Mouse (Mus musculus) liver, embryonic 12.5 days (tissue): ENCODE data around the gene Zfp655. TPM values are rescaled to one million over a fixed set of nuclear protein-coding genes. Genes with fewer than 3 reads are reported as not detected.
"Not testable (repeated sequence)": the region's sequence is repeated elsewhere in the genome, so short reads cannot be mapped to it uniquely, and the experiment has no call there.

Source experiments
- ATAC-seq: fragments of 200-750 bp; cut with Nextera tagmentation; 2 replicates; pipeline ENCODE4 v1.8.0; 2017; ENCODE audit warnings: moderate number of reproducible peaks, mild to moderate bottlenecking, moderate library complexity
- H3K27ac ChIP-seq: fragments of 300-500 bp; sonication (generic); 2 replicates; pipeline ENCODE4 v1.5.1; 2016; ENCODE audit warnings: mild to moderate bottlenecking
- H3K27me3 ChIP-seq: fragments of 300-500 bp; sonication (generic); replicated peaks from 2 replicates; pipeline ENCODE4 v1.6.1; 2016; ENCODE audit warnings: mild to moderate bottlenecking, moderate library complexity
- H3K36me3 ChIP-seq: fragments of 300-500 bp; sonication (generic); 2 replicates; pipeline ENCODE4 v1.6.1; 2016; ENCODE audit warnings: mild to moderate bottlenecking, moderate library complexity
- H3K4me1 ChIP-seq: fragments of 300-500 bp; sonication (generic); 2 replicates; pipeline ENCODE4 v1.6.1; 2016
- H3K4me2 ChIP-seq: fragments of 300-500 bp; sonication (generic); 2 replicates; pipeline ENCODE4 v1.6.1; 2016; ENCODE audit warnings: mild to moderate bottlenecking, moderate library complexity
- H3K4me3 ChIP-seq: fragments of 300-500 bp; sonication (generic); 2 replicates; pipeline ENCODE4 v1.5.1; 2016; ENCODE audit warnings: mild to moderate bottlenecking, moderate library complexity
- H3K9ac ChIP-seq: fragments of 300-500 bp; sonication (generic); 2 replicates; pipeline ENCODE4 v1.6.1; 2016; ENCODE audit warnings: mild to moderate bottlenecking, moderate library complexity
- H3K9me3 ChIP-seq: fragments of 300-500 bp; sonication (generic); replicated peaks from 2 replicates; pipeline ENCODE4 v1.6.1; 2016; ENCODE audit warnings: mild to moderate bottlenecking, moderate library complexity
- WGBS: fragments of 180-500 bp; shearing (Covaris S2); methylation state at CpG from one replicate; pipeline ENCODE4 v1.1.7; 2016; ENCODE audit not compliant: insufficient replicate concordance; 5-methylcytosine and 5-hydroxymethylcytosine counted together
- polyA plus RNA-seq: library from polyadenylated mRNA; unstranded; fragments of >200 nt; fragmentation: Nextera tagmentation; extraction: Ambion mirVana; gene quantifications from 2 replicates; pipeline ENCODE4 v1.2.1, GENCODE M21; 2016

Gene Zfp655
- polyA plus RNA-seq, 1 experiment from 2014 or later: 24.7 TPM

DNA sequence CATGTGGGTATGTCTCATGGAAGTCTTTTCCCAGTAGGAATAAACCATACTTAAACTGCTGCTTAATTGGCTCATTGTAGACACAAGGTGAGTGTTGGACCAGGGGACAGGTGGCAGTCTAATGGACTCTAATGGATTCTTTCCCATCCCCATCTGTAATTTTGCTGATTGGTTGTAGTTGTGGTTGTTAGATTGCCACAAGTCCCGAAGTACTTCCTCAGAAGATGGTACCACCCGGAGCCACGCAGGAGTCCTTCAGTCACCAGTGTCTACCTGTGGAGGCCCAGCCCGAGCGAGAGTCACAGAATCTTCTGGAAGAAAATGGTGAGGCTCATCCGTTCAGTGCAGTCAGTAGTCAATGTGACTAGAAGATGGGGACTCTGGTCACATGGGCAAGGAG is 24.1 kb upstream of the Zfp655 start:
- ATAC-seq: no peak
- H3K4me2 ChIP-seq: no peak overlapping the region
- H3K9ac ChIP-seq: no peak overlapping the region
- WGBS: 82% methylated on average over 6 of the region's 6 CpGs
- H3K9me3 ChIP-seq: no peaks in the 10 kb centered on the region
- H3K36me3 ChIP-seq: peaks cover 42% of the 10 kb centered on the region
- no peak overlapping the region for H3K4me3 ChIP-seq
- H3K27me3 ChIP-seq: no peaks in the 10 kb centered on the region
- no peak overlapping the region for H3K27ac ChIP-seq
- peaks cover 25% of the 10 kb centered on the region for H3K4me1 ChIP-seq

DNA sequence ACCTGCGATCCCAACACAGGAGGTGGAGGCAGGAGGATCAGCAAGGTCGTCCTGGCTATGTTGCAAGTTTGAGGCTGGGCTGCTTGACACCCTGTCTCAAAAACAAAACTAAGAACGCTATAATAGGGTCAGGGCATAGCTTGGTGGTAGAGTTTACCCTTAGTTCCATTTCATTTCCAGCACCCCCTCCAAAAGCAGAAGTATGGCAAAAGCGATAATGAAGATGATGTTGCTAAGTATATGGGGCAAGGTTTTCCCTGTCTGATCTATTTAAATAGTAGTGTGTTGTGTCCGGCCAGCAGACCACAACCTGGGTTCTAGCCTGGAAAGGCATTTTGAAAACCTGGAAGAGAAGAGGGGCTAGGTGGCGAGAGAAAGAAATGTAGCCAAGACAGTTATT is 23.6 kb upstream of the Zfp655 start:
- peaks cover 19% of the 10 kb centered on the region for H3K4me1 ChIP-seq
- no peak overlapping the region for H3K4me3 ChIP-seq
- 73% methylated on average over 6 of the region's 6 CpGs for WGBS
- H3K9me3 ChIP-seq: no peaks in the 10 kb centered on the region
- ATAC-seq: no peak
- peaks cover 47% of the 10 kb centered on the region for H3K36me3 ChIP-seq
- H3K27ac ChIP-seq: no peak overlapping the region
- H3K27me3 ChIP-seq: no peaks in the 10 kb centered on the region
- no peak overlapping the region for H3K9ac ChIP-seq
- no peak overlapping the region for H3K4me2 ChIP-seq

DNA sequence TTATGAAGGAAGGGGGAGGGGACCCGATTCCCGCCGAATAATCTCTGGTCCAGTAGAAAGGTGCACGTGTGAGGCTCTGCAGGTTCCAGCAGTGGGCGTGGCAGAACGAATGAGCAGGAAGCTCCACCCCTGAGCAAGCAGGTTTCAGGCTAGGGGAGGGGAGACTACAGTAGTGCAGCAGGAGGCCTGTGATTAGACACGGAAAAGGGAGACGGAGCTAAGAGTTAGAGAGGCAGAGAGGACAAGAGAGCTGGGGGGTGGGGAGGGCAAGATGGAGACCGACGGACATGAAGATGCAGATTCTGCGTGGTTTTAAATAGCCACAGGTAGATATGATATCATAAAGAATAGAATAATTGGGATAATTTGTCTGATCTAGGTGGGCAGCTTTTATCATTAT is 23.1 kb upstream of the Zfp655 start:
- H3K4me3 ChIP-seq, H3K27me3 ChIP-seq, ATAC-seq, H3K27ac ChIP-seq, H3K4me2 ChIP-seq, H3K9ac ChIP-seq, H3K9me3 ChIP-seq: not testable (repeated sequence)
- Histone ChIP-seq H3K36me3 (peaks cover 50% of the 10 kb centered on the region), H3K4me1 (peaks cover 15% of the 10 kb centered on the region)
- 52% methylated on average over 11 of the region's 11 CpGs for WGBS

DNA sequence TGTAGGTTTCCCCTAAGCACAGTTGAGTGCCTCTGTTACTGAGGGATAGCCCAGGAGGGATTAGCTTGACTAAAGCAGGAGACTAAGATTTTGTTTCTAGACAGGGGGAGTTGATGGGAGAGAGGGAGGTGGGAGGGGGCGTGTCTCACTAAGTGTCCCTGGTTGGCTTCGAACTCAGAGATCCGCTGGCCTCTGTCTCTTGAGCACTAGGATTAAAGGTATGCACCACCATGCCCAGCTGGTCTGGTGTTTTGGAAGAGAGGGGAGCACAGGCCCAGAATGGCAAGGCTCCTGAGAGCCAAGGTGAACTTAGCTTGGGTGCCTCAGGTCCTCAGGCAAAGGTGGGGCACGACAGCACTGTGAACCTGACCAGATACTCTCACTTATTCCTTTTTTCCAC is 20.2 kb upstream of the Zfp655 start:
- Histone ChIP-seq H3K4me2 (no peak overlapping the region), H3K9me3 (no peaks in the 10 kb centered on the region), H3K36me3 (peaks cover 71% of the 10 kb centered on the region), H3K27ac (no peak overlapping the region), H3K4me1 (no peaks in the 10 kb centered on the region), H3K27me3 (no peaks in the 10 kb centered on the region), H3K9ac (no peak overlapping the region), H3K4me3 (no peak overlapping the region)
- no peak for ATAC-seq
- whole genome bisulfite sequencing: 85% methylated on average over 4 of the region's 4 CpGs

DNA sequence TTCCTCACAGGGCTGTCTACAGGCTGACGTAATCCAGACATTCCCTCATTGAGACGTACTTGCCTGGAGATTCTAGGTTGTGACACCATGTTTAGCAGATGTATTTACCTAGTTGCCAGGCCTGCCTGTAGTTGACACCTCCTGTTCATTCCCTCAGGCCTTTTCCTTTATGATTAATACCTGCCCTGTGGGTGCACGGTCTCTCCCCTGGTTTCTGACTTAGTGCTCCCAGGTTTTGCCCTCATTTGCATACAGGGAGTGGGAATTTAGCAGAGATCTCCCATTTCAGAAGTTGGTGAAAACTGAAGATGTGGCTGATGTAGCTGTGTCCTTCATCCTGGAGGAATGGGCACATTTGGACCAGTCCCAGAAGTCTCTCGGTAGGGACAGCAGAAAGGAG is 19.3 kb upstream of the Zfp655 start:
- Histone ChIP-seq H3K9ac (no peak overlapping the region), H3K27me3 (no peaks in the 10 kb centered on the region), H3K4me2 (no peak overlapping the region), H3K4me3 (no peak overlapping the region), H3K36me3 (peaks cover 64% of the 10 kb centered on the region), H3K9me3 (no peaks in the 10 kb centered on the region), H3K27ac (no peak overlapping the region), H3K4me1 (no peaks in the 10 kb centered on the region)
- ATAC-seq: no peak
- 84% methylated on average over 4 of the region's 4 CpGs for WGBS

DNA sequence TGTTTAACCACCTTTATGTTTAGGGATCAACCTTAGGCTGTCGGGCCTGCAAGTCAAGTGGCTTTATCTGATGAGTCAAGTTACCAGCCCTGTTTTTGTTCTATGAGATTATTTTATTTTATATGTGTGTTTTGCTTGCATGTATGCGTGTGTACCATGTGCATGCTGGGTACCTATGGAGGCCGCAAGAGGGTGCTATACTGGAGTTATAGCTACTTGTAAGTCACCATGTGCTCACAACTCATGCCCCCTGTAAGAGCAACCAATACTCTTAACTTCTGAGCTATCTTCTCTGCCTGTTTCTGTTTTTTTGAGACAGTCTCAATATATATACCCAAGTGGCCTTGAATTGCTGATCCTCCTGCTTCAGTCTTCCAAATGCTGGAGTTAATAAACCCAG is 18.0 kb upstream of the Zfp655 start:
- ATAC-seq: no peak
- no peak overlapping the region for H3K4me2 ChIP-seq
- H3K36me3 ChIP-seq: peaks cover 62% of the 10 kb centered on the region
- H3K9ac ChIP-seq: no peak overlapping the region
- no peak overlapping the region for H3K27ac ChIP-seq
- H3K4me3 ChIP-seq: no peak overlapping the region
- no peaks in the 10 kb centered on the region for H3K27me3 ChIP-seq
- 74% methylated on average over 3 of the region's 3 CpGs for WGBS
- H3K9me3 ChIP-seq: no peaks in the 10 kb centered on the region
- no peaks in the 10 kb centered on the region for H3K4me1 ChIP-seq

DNA sequence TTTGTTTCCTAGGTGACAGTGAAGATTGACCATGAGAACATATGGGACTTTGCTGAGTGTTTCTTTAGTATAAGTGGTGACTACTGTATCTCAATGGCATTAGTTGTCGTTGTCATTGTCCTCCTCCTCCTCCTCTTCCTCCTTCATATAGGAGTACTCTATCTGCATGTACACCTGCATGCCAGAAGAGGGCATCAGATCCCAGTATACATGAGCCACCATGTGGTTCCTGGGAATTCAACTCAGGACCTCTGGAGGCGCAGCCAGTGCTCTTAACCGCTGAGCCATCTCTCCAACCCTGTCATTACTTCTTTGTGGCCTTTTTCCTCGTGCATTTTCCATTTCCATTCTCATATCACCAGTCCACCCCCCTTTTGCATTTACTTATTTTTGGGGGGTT is 16.8 kb upstream of the Zfp655 start:
- Histone ChIP-seq H3K27me3 (no peaks in the 10 kb centered on the region), H3K9ac (no peak overlapping the region), H3K27ac (no peak overlapping the region), H3K9me3 (no peaks in the 10 kb centered on the region), H3K4me1 (no peaks in the 10 kb centered on the region), H3K4me2 (no peak overlapping the region), H3K36me3 (peaks cover 68% of the 10 kb centered on the region), H3K4me3 (no peak overlapping the region)
- no peak for ATAC-seq
- WGBS: 60% methylated on average over 4 of the region's 4 CpGs

DNA sequence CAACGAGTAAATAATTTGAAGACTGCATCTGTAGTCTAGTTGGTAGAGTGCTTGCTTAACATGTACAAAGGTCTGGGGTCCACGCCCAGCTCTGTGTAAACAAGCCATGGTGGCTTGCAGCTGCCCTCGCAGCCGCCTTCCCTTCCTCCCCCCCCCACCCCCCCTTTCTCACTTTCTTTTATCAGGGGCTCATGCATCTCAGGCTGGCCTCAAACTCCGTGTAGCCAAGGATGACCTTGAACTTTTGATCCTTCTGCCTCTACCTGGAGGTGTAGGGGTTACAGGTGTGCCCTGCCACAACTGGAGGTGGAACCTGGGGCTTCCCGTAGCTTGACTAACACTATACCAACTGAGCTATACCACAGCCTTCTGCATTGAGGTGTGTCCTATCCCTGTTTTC is 13.8 kb upstream of the Zfp655 start:
- Histone ChIP-seq H3K27me3 (no peaks in the 10 kb centered on the region), H3K9ac (no peak overlapping the region), H3K4me2 (no peak overlapping the region), H3K4me1 (peaks cover under 1% of the 10 kb centered on the region; the same call in 1 of the 2 replicates), H3K9me3 (no peaks in the 10 kb centered on the region), H3K4me3 (no peak overlapping the region), H3K27ac (no peak overlapping the region), H3K36me3 (peaks cover 65% of the 10 kb centered on the region)
- WGBS: 65% methylated on average over 6 of the region's 6 CpGs
- 0 out of 2 replicates have a peak, but pooled peaks have one; percentile 14 for ATAC-seq

DNA sequence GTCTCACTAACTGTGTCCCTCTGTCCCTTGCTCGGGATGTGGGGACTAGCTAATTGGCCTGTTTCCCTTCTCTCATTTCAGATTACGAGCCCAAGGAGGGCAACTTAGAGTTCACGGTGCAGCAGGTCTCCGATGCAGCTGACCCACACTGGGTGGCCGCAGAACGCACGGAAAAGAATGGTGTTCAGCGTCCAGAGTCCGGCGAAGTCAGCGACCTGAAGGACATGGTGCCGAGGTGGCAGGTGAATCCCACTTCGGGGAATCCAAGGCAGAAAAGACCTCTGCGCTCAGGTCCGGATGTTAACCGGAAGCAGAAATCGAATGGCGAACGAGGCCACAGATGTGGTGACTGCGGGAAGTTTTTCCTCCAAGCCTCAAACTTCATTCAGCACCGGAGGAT is 13.3 kb upstream of the Zfp655 start:
- 90% methylated on average over 21 of the region's 21 CpGs for WGBS
- peaks cover 62% of the 10 kb centered on the region for H3K36me3 ChIP-seq
- no peak overlapping the region for H3K27ac ChIP-seq
- no peaks in the 10 kb centered on the region for H3K27me3 ChIP-seq
- no peak overlapping the region for H3K4me2 ChIP-seq
- H3K4me3 ChIP-seq: no peak overlapping the region
- peaks cover 3% of the 10 kb centered on the region; the same call in 1 of the 2 replicates for H3K4me1 ChIP-seq
- no peak for ATAC-seq
- no peaks in the 10 kb centered on the region for H3K9me3 ChIP-seq
- H3K9ac ChIP-seq: no peak overlapping the region

DNA sequence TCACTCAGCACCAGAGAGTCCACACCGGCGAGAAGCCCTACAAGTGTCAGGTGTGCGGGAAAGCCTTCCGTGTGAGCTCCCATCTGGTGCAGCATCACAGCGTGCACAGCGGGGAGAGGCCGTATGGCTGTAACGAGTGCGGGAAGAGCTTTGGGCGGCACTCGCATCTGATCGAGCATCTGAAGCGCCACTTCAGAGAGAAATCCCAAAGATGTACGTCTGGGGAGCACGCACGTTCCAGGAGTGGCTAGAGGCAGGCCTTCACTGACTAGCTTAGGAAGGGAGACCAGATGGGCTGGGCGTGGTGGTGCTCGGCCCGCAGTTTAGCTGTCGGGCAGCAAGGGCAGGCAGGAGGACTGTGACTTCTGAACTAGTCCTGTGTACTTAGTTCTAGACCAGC is 12.8 kb upstream of the Zfp655 start:
- Histone ChIP-seq H3K4me3 (no peak overlapping the region), H3K4me2 (no peak overlapping the region), H3K36me3 (peaks cover 58% of the 10 kb centered on the region), H3K9ac (no peak overlapping the region), H3K27ac (no peak overlapping the region), H3K4me1 (peaks cover 3% of the 10 kb centered on the region; the same call in 1 of the 2 replicates), H3K9me3 (no peaks in the 10 kb centered on the region), H3K27me3 (no peaks in the 10 kb centered on the region)
- ATAC-seq: no peak
- WGBS: 91% methylated on average over 20 of the region's 20 CpGs

DNA sequence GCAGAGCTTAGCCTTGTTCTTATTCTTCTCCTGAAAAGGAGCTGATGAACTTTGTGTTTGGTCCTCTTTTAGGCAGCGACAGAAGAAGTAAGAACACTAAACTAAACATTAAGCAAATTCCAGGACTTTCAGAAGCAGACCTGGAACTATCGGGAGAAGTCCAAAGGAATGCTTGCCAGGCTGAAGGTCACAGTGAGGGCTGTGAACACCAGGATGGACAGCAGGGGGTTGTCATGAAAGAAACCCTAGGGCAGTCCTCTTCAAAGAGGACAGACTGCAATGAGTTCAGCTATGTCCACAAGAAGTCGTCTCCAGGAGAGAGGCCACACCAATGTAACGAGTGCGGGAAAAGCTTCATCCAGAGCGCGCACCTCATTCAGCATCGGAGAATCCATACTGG is 11.5 kb upstream of the Zfp655 start:
- no peaks in the 10 kb centered on the region for H3K9me3 ChIP-seq
- peaks cover 45% of the 10 kb centered on the region for H3K36me3 ChIP-seq
- H3K4me2 ChIP-seq: no peak overlapping the region
- 85% methylated on average over 8 of the region's 8 CpGs for WGBS
- no peak overlapping the region for H3K27ac ChIP-seq
- no peak overlapping the region for H3K4me3 ChIP-seq
- no peak for ATAC-seq
- peaks cover 3% of the 10 kb centered on the region; the same call in 1 of the 2 replicates for H3K4me1 ChIP-seq
- H3K9ac ChIP-seq: no peak overlapping the region
- no peaks in the 10 kb centered on the region for H3K27me3 ChIP-seq

DNA sequence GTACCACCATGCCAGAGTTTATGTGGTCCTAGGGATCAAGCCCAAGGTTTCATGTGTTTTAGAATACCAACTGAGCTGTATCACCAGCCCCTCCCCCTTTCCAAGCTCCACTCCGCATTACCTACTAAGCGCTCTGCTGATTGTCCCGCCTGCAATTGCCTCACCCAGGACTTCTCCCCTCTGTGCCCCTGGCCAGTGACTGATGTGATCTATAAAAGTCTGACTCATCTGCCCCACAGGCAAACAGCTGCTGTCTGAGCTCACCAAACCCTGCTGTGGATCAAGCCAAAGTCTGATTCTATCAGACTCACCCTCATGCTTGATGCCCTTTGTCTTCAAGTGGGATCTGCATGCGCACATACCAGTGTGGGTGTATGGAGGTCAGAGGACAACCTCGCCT is 8.7 kb upstream of the Zfp655 start:
- H3K27ac ChIP-seq: no peak overlapping the region
- H3K4me2 ChIP-seq: no peak overlapping the region
- H3K4me1 ChIP-seq: peaks cover 5% of the 10 kb centered on the region; the same call in 1 of the 2 replicates
- peak; percentile 22 for ATAC-seq
- H3K36me3 ChIP-seq: peaks cover 39% of the 10 kb centered on the region
- H3K9me3 ChIP-seq: no peaks in the 10 kb centered on the region
- 79% methylated on average over 5 of the region's 5 CpGs for WGBS
- no peak overlapping the region for H3K9ac ChIP-seq
- no peaks in the 10 kb centered on the region for H3K27me3 ChIP-seq
- no peak overlapping the region for H3K4me3 ChIP-seq

DNA sequence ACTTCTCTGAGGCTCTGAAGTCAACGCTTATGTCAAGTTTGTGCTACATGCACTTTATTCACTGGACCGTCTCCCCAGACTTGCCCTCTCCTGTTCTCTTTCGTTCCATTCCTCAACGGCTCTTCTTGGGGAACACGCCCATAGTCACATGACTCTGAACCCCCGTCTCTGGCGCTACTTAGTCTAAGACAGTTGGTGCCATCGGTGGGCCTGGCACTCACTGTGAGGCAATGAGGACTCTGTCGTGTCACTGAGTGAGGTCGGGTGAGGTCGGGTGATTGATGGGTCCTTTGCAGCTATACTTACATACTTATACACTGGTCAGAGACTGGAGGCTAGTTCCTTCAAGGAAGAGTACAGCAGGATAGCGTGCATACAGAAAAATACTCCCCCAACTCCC is 8.1 kb upstream of the Zfp655 start:
- peaks cover 6% of the 10 kb centered on the region; the same call in 1 of the 2 replicates for H3K4me1 ChIP-seq
- no peak for ATAC-seq
- 78% methylated on average over 12 of the region's 12 CpGs for WGBS
- no peak overlapping the region for H3K9ac ChIP-seq
- no peak overlapping the region for H3K27ac ChIP-seq
- no peaks in the 10 kb centered on the region for H3K9me3 ChIP-seq
- no peak overlapping the region for H3K4me2 ChIP-seq
- no peak overlapping the region for H3K4me3 ChIP-seq
- H3K27me3 ChIP-seq: no peaks in the 10 kb centered on the region
- H3K36me3 ChIP-seq: peaks cover 34% of the 10 kb centered on the region
